Mouse (Mus musculus): ENCODE measurements around the gene Adck1. TPM values are rescaled to one million over a fixed set of nuclear protein-coding genes. Genes with fewer than 3 reads are reported as not detected.

The Adck1 gene
- polyA plus RNA-seq, 1 experiment from 2014 or later: 21.0 TPM

DNA sequence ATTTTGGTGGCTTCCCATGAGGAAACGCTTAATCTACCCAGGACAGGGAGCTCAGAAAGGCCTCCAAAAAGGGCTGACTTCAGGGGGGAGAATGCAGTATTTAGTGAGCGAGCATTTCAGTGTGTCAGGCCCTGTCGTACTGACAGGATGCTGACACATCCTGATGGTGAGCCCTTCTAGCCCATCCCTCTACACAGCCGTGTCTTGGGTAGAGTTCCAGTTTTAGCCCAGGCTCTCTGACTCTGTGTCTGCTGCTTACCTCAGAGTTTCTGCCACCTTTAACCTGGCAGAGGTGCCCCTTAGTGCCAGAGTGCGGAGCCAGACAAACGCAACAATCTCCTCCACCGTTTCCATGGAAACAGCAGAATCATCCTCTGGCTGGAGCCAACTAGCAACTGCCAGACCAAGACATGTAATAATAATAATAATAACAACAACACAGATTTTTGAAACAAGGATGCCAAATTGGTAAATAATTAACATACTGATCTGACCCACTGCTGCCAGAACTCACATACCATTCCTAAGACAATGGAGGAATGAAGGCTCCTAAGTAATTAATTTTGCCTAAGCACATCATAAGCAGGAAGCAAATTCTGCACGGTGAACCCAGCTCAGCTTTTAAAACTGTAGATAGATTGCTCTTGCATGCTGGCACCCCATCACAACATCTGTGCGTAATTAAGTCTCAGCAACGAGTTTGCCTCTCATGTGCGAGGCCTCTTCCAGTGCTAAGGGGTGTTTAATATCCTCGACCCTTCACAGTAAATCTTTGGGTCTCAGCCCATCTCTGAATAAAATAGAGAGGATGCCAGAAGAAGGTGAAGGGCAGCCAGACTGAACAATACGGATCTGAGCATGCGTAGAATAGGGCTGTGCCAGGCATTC, 81.8 kb downstream of the Adck1 start:
- H3K4me2 ChIP-seq (ENCODE audit: low read length): no peak overlapping the region
- ATAC-seq: peak; percentile 47; the same call in 1 of the 2 replicates
- H3K36me3 ChIP-seq (ENCODE audit: control insufficient read depth, insufficient read depth, low read length): no peaks in the 10 kb centered on the region
- no peak overlapping the region for H3K9ac ChIP-seq (ENCODE audit: low read length)
- H3K27ac ChIP-seq (ENCODE audit: low read depth, low read length): no peak overlapping the region
- no peaks in the 10 kb centered on the region for H3K27me3 ChIP-seq (replicated peaks; ENCODE audit: control insufficient read depth, insufficient read depth, low read length)
- WGBS: 68% methylated on average over 14 of the region's 14 CpGs
- H3K9me3 ChIP-seq (replicated peaks; ENCODE audit: control insufficient read depth, low read length): no peaks in the 10 kb centered on the region
- H3K4me3 ChIP-seq (ENCODE audit: low read depth, low read length): no peak overlapping the region
- DNase-seq (ENCODE audit: low spot score): peak; percentile 52
- no peaks in the 10 kb centered on the region for H3K4me1 ChIP-seq (ENCODE audit: control insufficient read depth, insufficient read depth, low read length)

DNA sequence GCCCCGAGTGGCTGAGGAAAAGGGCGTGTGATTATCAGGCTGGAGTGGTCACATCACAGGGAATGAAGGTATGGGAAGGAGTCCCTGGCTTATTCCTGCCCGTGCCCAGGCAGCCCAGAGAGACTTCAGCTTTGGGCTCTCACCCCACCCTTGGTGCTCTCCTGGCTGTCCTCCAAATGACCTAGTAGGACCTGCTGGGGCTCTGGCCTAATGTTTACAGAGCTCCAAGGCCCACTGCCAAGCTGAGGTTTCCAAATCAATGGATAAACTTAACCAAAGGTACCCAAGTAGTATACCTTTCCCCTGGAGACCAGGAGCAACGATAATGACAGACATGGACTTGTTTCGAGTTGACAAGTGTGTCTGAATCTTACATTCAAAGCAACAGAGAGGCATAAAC, 83.7 kb downstream of the Adck1 start:
- Histone ChIP-seq H3K9me3 (replicated peaks; ENCODE audit: control insufficient read depth, low read length) (no peaks in the 10 kb centered on the region), H3K27me3 (replicated peaks; ENCODE audit: control insufficient read depth, insufficient read depth, low read length) (no peaks in the 10 kb centered on the region), H3K27ac (ENCODE audit: low read depth, low read length) (no peak overlapping the region), H3K36me3 (ENCODE audit: control insufficient read depth, insufficient read depth, low read length) (0 out of 2 replicates have a peak, but pooled peaks cover 3% of the 10 kb centered on the region), H3K4me1 (ENCODE audit: control insufficient read depth, insufficient read depth, low read length) (no peaks in the 10 kb centered on the region), H3K4me2 (ENCODE audit: low read length) (no peak overlapping the region), H3K9ac (ENCODE audit: low read length) (no peak overlapping the region), H3K4me3 (ENCODE audit: low read depth, low read length) (no peak overlapping the region)
- ATAC-seq (no peak), DNase-seq (ENCODE audit: low spot score) (no peak)
- 92% methylated on average over 5 of the region's 5 CpGs for WGBS

DNA sequence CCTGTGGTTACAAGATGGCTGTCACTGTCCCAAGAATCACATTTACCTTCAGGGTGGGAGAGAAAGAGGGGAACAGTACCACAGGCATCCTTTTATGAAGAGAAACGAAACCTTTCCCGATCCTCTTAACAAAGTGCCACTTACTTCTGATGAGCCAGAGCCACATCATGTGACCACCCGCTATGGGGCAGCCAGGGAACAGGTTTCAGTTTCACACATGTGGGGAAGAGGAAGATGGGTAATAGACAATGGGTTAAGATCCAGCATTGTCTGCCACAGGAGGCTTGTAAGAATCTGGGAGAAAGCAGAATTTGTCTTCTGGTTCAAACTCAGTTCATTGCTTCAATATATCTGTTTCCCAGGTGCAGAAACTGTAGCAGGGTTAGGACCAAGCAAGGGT, 85.1 kb downstream of the Adck1 start:
- H3K27me3 ChIP-seq (replicated peaks; ENCODE audit: control insufficient read depth, insufficient read depth, low read length): no peaks in the 10 kb centered on the region
- ATAC-seq (no peak), DNase-seq (ENCODE audit: low spot score) (no peak)
- H3K4me3 ChIP-seq (ENCODE audit: low read depth, low read length): no peak overlapping the region
- 0 out of 2 replicates have a peak, but pooled peaks cover 4% of the 10 kb centered on the region for H3K36me3 ChIP-seq (ENCODE audit: control insufficient read depth, insufficient read depth, low read length)
- 93% methylated on average over 3 of the region's 3 CpGs for WGBS
- H3K27ac ChIP-seq (ENCODE audit: low read depth, low read length): no peak overlapping the region
- H3K4me2 ChIP-seq (ENCODE audit: low read length): no peak overlapping the region
- no peaks in the 10 kb centered on the region for H3K9me3 ChIP-seq (replicated peaks; ENCODE audit: control insufficient read depth, low read length)
- no peak overlapping the region for H3K9ac ChIP-seq (ENCODE audit: low read length)
- H3K4me1 ChIP-seq (ENCODE audit: control insufficient read depth, insufficient read depth, low read length): no peaks in the 10 kb centered on the region

DNA sequence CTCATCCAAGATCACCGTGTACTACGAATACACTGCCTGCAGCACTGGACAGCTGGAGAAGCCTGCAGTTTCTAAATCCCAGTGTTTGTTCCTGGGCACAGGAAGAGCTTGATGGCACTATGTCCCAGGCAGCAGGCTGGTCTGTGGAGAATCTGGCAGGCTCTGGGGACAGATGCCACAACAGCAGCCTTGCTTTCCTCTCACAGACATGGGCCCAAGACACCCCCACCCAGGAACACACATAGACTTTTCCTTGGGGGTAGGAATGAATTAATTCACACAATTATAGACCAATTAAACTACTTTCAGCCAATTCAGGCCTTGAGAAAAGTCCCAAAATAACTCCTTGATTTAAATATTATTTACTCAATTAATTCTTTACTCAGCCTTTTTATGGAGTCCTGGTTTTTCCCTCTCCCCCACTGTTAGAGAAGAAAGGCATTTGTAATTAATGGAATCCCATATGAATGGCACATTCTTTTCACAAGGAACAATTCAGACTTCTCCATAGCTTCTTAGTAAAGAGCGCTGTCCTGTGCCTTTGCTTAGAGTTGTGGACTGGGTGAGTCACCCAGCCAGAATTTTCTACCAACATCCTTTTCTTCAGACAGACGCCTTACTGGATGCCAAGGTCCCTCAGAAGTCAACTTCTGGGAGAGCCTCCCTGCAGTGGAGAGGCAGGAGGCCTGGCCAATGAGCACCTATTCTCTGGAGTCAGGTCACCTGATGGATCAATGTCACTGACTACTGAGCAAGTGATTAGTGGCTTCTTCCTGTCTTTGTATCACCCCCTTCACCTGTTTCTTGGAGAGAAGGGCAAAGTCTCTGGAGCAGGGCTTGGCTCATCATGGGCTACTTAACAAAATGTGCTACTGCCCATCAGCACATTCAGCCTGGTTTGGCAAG, 90.6 kb downstream of the Adck1 start:
- H3K27me3 ChIP-seq (replicated peaks; ENCODE audit: control insufficient read depth, insufficient read depth, low read length): no peaks in the 10 kb centered on the region
- no peak overlapping the region for H3K9ac ChIP-seq (ENCODE audit: low read length)
- H3K9me3 ChIP-seq (replicated peaks; ENCODE audit: control insufficient read depth, low read length): no peaks in the 10 kb centered on the region
- DNase-seq (ENCODE audit: low spot score) (peak; percentile 47), ATAC-seq (peak; percentile 67)
- 0 out of 2 replicates have a peak, but pooled peaks cover 4% of the 10 kb centered on the region for H3K36me3 ChIP-seq (ENCODE audit: control insufficient read depth, insufficient read depth, low read length)
- 45% methylated on average over 4 of the region's 4 CpGs for WGBS
- H3K4me2 ChIP-seq (ENCODE audit: low read length): no peak overlapping the region
- H3K4me1 ChIP-seq (ENCODE audit: control insufficient read depth, insufficient read depth, low read length): no peaks in the 10 kb centered on the region
- no peak overlapping the region for H3K27ac ChIP-seq (ENCODE audit: low read depth, low read length)
- H3K4me3 ChIP-seq (ENCODE audit: low read depth, low read length): no peak overlapping the region

DNA sequence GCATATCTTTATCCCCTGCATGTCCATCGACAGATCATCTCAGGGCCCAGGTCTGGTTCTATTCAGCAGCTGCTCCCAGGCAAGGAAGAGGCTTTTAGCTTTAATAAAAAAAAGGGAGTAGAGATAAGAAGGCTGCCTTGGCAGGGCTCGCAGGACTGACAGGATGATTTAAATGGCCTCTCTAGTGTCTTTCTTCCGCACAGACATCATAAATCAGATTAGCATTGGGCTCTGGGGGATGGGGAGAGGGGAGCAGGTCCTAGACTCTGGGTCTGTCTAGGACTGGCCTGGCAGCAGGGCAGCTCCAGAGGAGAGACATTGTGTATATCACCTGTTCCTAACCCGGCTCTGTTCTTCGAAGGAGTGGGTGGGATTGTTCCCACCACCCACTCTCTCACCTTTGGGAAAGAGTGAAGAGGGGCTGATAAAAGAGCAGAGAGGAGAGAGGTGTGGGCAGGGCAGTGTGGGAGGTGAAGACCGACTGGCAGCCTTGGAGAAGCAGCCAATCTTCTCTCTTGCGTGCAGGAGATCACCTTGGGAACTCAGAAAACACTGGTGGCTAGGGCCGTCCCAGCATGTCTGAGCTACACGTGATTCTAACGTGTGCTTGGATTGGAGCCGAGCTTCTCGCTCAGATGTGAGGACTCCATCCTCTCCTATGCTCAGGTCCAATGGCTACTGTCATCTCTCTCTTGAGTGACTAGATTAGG, 94.5 kb downstream of the Adck1 start:
- no peak overlapping the region for H3K4me2 ChIP-seq (ENCODE audit: low read length)
- H3K4me1 ChIP-seq (ENCODE audit: control insufficient read depth, insufficient read depth, low read length): no peaks in the 10 kb centered on the region
- no peak overlapping the region for H3K4me3 ChIP-seq (ENCODE audit: low read depth, low read length)
- no peaks in the 10 kb centered on the region for H3K27me3 ChIP-seq (replicated peaks; ENCODE audit: control insufficient read depth, insufficient read depth, low read length)
- 91% methylated on average over 12 of the region's 12 CpGs for WGBS
- no peak overlapping the region for H3K27ac ChIP-seq (ENCODE audit: low read depth, low read length)
- DNase-seq (ENCODE audit: low spot score) (no peak), ATAC-seq (no peak)
- no peaks in the 10 kb centered on the region for H3K36me3 ChIP-seq (ENCODE audit: control insufficient read depth, insufficient read depth, low read length)
- H3K9me3 ChIP-seq (replicated peaks; ENCODE audit: control insufficient read depth, low read length): no peaks in the 10 kb centered on the region
- no peak overlapping the region for H3K9ac ChIP-seq (ENCODE audit: low read length)

DNA sequence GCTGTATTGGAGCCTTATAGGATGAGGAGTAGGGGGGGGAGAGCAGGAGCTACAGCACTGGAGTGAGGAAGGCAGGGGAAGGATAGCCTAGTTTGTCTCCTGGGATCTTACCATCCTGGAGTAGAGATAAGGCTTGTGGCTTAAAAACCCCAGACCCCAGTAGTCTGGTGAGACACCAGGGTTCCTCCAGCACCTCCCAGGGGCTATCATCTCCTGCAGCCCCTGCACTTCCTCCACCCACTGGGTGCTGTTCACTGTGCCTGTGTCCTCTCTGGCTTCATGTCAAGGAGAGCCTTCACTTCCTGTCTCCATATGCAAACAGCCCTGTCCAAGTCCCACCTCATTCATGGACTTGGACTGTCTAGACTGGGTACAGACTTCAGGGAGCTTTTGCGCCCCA, 96.7 kb downstream of the Adck1 start:
- Histone ChIP-seq H3K4me3 (ENCODE audit: low read depth, low read length) (no peak overlapping the region), H3K4me2 (ENCODE audit: low read length) (no peak overlapping the region), H3K9ac (ENCODE audit: low read length) (no peak overlapping the region), H3K4me1 (ENCODE audit: control insufficient read depth, insufficient read depth, low read length) (no peaks in the 10 kb centered on the region), H3K27ac (ENCODE audit: low read depth, low read length) (no peak overlapping the region), H3K36me3 (ENCODE audit: control insufficient read depth, insufficient read depth, low read length) (0 out of 2 replicates have a peak, but pooled peaks cover 3% of the 10 kb centered on the region), H3K27me3 (replicated peaks; ENCODE audit: control insufficient read depth, insufficient read depth, low read length) (no peaks in the 10 kb centered on the region), H3K9me3 (replicated peaks; ENCODE audit: control insufficient read depth, low read length) (no peaks in the 10 kb centered on the region)
- WGBS: 96% methylated on average over 1 of the region's 1 CpGs
- DNase-seq (ENCODE audit: low spot score) (no peak), ATAC-seq (no peak)

DNA sequence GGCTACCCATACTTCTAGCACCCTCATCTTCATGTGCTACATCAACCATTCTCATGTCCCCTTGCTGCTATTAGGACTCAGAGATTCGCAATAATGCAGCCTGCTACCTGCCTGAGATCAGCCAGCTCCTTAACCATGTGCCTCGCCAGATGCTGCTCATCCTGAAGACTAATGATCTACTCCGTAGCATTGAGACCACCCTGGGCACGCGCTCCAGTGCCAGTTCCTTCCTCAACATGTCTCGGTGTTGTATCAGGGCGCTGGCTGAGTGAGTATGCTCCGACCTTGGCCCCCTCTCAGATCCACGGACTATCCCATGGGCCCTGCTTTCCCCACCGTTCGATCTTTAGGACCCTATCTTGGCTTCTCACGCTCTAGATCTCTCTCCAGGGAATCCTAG, 98.6 kb downstream of the Adck1 start:
- WGBS: 95% methylated on average over 12 of the region's 12 CpGs
- Histone ChIP-seq H3K27ac (ENCODE audit: low read depth, low read length) (no peak overlapping the region), H3K36me3 (ENCODE audit: control insufficient read depth, insufficient read depth, low read length) (0 out of 2 replicates have a peak, but pooled peaks cover 3% of the 10 kb centered on the region), H3K9me3 (replicated peaks; ENCODE audit: control insufficient read depth, low read length) (no peaks in the 10 kb centered on the region), H3K4me3 (ENCODE audit: low read depth, low read length) (no peak overlapping the region), H3K4me1 (ENCODE audit: control insufficient read depth, insufficient read depth, low read length) (no peaks in the 10 kb centered on the region), H3K27me3 (replicated peaks; ENCODE audit: control insufficient read depth, insufficient read depth, low read length) (no peaks in the 10 kb centered on the region), H3K4me2 (ENCODE audit: low read length) (no peak overlapping the region), H3K9ac (ENCODE audit: low read length) (no peak overlapping the region)
- DNase-seq (ENCODE audit: low spot score) (no peak), ATAC-seq (no peak)

DNA sequence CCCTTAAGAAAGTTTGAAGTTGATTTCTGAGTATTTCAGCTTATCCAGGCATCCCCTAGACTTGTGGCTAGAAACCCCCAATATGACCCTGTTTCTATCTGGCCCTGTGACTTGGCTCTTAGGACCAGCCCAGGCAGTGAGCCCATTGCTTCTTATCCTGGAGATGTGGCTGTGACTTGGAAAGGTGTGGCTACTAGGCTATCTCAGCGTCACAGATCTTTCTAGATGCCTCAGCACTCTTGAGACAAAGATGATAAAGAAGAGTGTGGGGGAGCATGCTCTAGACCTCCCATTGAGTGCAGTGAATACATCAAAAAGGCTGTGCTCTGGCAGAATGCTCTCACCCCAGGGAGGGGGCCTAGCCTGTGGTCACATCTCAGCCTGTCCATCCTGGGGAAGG, 99.1 kb downstream of the Adck1 start:
- ATAC-seq (no peak), DNase-seq (ENCODE audit: low spot score) (no peak)
- H3K9ac ChIP-seq (ENCODE audit: low read length): no peak overlapping the region
- no peak overlapping the region for H3K4me2 ChIP-seq (ENCODE audit: low read length)
- WGBS: 78% methylated on average over 1 of the region's 1 CpGs
- no peaks in the 10 kb centered on the region for H3K4me1 ChIP-seq (ENCODE audit: control insufficient read depth, insufficient read depth, low read length)
- H3K4me3 ChIP-seq (ENCODE audit: low read depth, low read length): no peak overlapping the region
- H3K27me3 ChIP-seq (replicated peaks; ENCODE audit: control insufficient read depth, insufficient read depth, low read length): no peaks in the 10 kb centered on the region
- no peak overlapping the region for H3K27ac ChIP-seq (ENCODE audit: low read depth, low read length)
- no peaks in the 10 kb centered on the region for H3K9me3 ChIP-seq (replicated peaks; ENCODE audit: control insufficient read depth, low read length)
- 0 out of 2 replicates have a peak, but pooled peaks cover 3% of the 10 kb centered on the region for H3K36me3 ChIP-seq (ENCODE audit: control insufficient read depth, insufficient read depth, low read length)
